Mouse (Mus musculus): ENCODE results near the gene Tprgl. TPM values are rescaled to one million over a fixed set of nuclear protein-coding genes. Genes with fewer than 3 reads are reported as not detected.

The Tprgl gene
- 10 to 100 TPM; 81.6 to 88.5 TPM for total RNA-seq (2021)
- long read RNA-seq, experiment 1, transcript Tprgl-201 (4 exons, 1,724 nt) = major isoform, 269 of 302 reads
- long read RNA-seq, experiment 1, transcript Tprgl-204 (3 exons, 915 nt) = minor isoform, 11 of 302 reads
- long read RNA-seq, experiment 1, partial matches to known transcripts = 1 of 302 reads
- long read RNA-seq, experiment 1, other reads (novel, unspliced or antisense) = 20 of 302 reads
- long read RNA-seq, experiment 2, transcript Tprgl-204 (3 exons, 915 nt) = minor isoform, 8 of 269 reads
- long read RNA-seq, experiment 2, transcript Tprgl-201 (4 exons, 1,724 nt) = major isoform, 233 of 269 reads
- long read RNA-seq, experiment 2, partial matches to known transcripts = 1 of 269 reads
- long read RNA-seq, experiment 2, other reads (novel, unspliced or antisense) = 22 of 269 reads

- peak; percentile 95 to 97 for DNase-seq (ENCODE audit: low spot score in 2 of 2)
These were observed at the start of gene Tprgl for GRCm38 (mm10) chr4:154160538-154161390. Gene Tprgl, minus strand, starts transcription at chr4:154160666.

- DNase-seq (ENCODE audit: low spot score in 2 of 2) = no peak
These were observed 49.4 kb upstream of the Tprgl start for GRCm38 (mm10) chr4:154209825-154210224.

- peak in 1 of 2 experiments; percentile 66 for DNase-seq (ENCODE audit: low spot score in 2 of 2)
These were observed 48.6 kb upstream of the Tprgl start for GRCm38 (mm10) chr4:154209054-154209453.

GRCm38 (mm10) chr4:154207261-154207660 is 46.8 kb upstream of the Tprgl start:
- DNase-seq (ENCODE audit: low spot score in 2 of 2) = peak in 1 of 2 experiments; percentile 57

GRCm38 (mm10) chr4:154205392-154205791 is 44.9 kb upstream of the Tprgl start:
- DNase-seq (ENCODE audit: low spot score in 2 of 2) = no peak

- DNase-seq (ENCODE audit: low spot score in 2 of 2) = no peak
These were observed 44.1 kb upstream of the Tprgl start for GRCm38 (mm10) chr4:154204532-154204931.

GRCm38 (mm10) chr4:154201511-154201910 is 41.0 kb upstream of the Tprgl start:
- no peak for DNase-seq (ENCODE audit: low spot score in 2 of 2)

GRCm38 (mm10) chr4:154198377-154198961 is 38.0 kb upstream of the Tprgl start:
- DNase-seq (ENCODE audit: low spot score in 2 of 2) = no peak

- DNase-seq (ENCODE audit: low spot score in 2 of 2) = no peak
These were observed 37.5 kb upstream of the Tprgl start for GRCm38 (mm10) chr4:154197961-154198360.

GRCm38 (mm10) chr4:154188948-154189347 is 28.5 kb upstream of the Tprgl start:
- no peak for DNase-seq (ENCODE audit: low spot score in 2 of 2)

GRCm38 (mm10) chr4:154186002-154186537 is 25.6 kb upstream of the Tprgl start:
- no peak for DNase-seq (ENCODE audit: low spot score in 2 of 2)

GRCm38 (mm10) chr4:154185001-154185400 is 24.5 kb upstream of the Tprgl start:
- DNase-seq (ENCODE audit: low spot score in 2 of 2) = no peak

GRCm38 (mm10) chr4:154183566-154183965 is 23.1 kb upstream of the Tprgl start:
- no peak for DNase-seq (ENCODE audit: low spot score in 2 of 2)

GRCm38 (mm10) chr4:154181001-154181400 is 20.5 kb upstream of the Tprgl start:
- no peak for DNase-seq (ENCODE audit: low spot score in 2 of 2)

GRCm38 (mm10) chr4:154177257-154177656 is 16.8 kb upstream of the Tprgl start:
- DNase-seq (ENCODE audit: low spot score in 2 of 2) = peak in 1 of 2 experiments; percentile 43

- no peak for DNase-seq (ENCODE audit: low spot score in 2 of 2)
These were observed 11.6 kb upstream of the Tprgl start for GRCm38 (mm10) chr4:154171931-154172604.

GRCm38 (mm10) chr4:154171151-154171930 is 10.9 kb upstream of the Tprgl start:
- no peak for DNase-seq (ENCODE audit: low spot score in 2 of 2)

GRCm38 (mm10) chr4:154170506-154171150 is 10.2 kb upstream of the Tprgl start, which contains the start of gene Megf6:
Gene Megf6, plus strand, starts transcription at chr4:154170730.
- DNase-seq (ENCODE audit: low spot score in 2 of 2) = peak; percentile 32 to 44

- no peak for DNase-seq (ENCODE audit: low spot score in 2 of 2)
These were observed 9.6 kb upstream of the Tprgl start for GRCm38 (mm10) chr4:154170021-154170420.

Measured in gastrocnemius, postnatal 4 days (tissue).